Mouse (Mus musculus): ENCODE results near the gene Capn9. TPM values are rescaled to one million over a fixed set of nuclear protein-coding genes. Genes with fewer than 3 reads are reported as not detected.

The Capn9 gene
- polyA plus RNA-seq (2014; fragmentation: Nextera tagmentation; extraction: Ambion mirVana) = 0.08 TPM in 1 of 2 replicates, not detected in the other

DNA sequence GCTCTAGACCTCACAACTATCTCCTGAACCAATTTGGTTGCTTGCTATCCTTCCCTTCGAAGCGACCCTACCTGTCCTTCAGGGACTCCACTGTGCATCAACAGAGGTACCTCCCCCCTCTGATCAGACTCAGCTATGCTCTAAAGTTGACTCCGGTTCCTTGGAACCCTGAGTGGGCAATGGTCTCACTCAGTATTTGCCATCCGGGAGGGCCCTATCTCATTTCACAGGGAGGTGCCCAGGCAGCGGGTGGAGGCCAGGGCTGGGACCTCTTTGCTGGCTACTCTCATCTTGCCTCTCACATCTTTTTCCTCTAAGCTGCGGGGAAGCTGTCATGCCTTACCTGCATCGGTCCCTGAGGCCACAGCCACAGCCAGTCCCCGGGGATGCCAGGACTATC, at the start of gene Capn9:
Gene Capn9, plus strand, starts transcription at position 301 of the 400 bp plus-strand sequence.
- no peak for ATAC-seq (ENCODE audit: low FRiP score, low TSS enrichment)
- no peaks in the 10 kb centered on the region for H3K36me3 ChIP-seq (ENCODE audit: control insufficient read depth, insufficient read depth, low read length)
- H3K27ac ChIP-seq (ENCODE audit: low read depth, low read length) = no peak within 1 kb of the TSS
- no peaks in the 10 kb centered on the region for H3K27me3 ChIP-seq (ENCODE audit: control insufficient read depth, insufficient read depth, low read length)
- no peaks in the 10 kb centered on the region for H3K9me3 ChIP-seq (ENCODE audit: control insufficient read depth, low read length)
- peaks cover 3% of the 10 kb centered on the region; the same call in 1 of the 2 replicates for H3K4me1 ChIP-seq (ENCODE audit: control insufficient read depth, insufficient read depth, low read length)
- no peak within 1 kb of the TSS for H3K9ac ChIP-seq (ENCODE audit: low read depth, low read length)
- H3K4me2 ChIP-seq (replicated peaks; ENCODE audit: low read depth, low read length) = no peak within 1 kb of the TSS
- 86% methylated on average over 8 of the region's 8 CpGs for WGBS
- no peak within 1 kb of the TSS for H3K4me3 ChIP-seq (ENCODE audit: low read length)

DNA sequence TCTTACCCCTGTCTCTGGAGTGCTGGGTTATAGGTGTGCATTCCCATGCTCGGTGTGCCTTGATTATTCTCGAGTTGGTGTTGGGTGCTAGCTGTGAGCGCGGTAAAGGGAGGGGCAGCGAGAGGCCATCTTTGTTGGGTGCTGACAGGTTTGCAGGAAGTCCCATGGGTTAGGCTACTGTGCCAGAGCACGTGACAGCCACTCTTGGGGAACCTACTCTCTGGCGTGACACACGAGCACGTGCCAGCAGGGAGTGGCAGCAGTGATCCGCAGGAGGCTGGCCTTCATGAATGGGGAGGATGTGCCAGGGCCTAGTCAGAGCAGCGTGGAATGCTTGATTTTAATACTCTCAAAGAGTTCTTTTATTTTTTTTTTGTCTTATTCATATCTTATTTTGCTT, 49.6 kb upstream of the Capn9 start:
- 95% methylated on average over 11 of the region's 11 CpGs for whole genome bisulfite sequencing
- Histone ChIP-seq H3K4me3 (ENCODE audit: low read length) (no peak overlapping the region), H3K36me3 (ENCODE audit: control insufficient read depth, insufficient read depth, low read length) (peaks cover 45% of the 10 kb centered on the region), H3K9ac (ENCODE audit: low read depth, low read length) (no peak overlapping the region), H3K4me2 (replicated peaks; ENCODE audit: low read depth, low read length) (no peak overlapping the region), H3K9me3 (ENCODE audit: control insufficient read depth, low read length) (no peaks in the 10 kb centered on the region), H3K27ac (ENCODE audit: low read depth, low read length) (no peak overlapping the region), H3K4me1 (ENCODE audit: control insufficient read depth, insufficient read depth, low read length) (peaks cover 10% of the 10 kb centered on the region), H3K27me3 (ENCODE audit: control insufficient read depth, insufficient read depth, low read length) (no peaks in the 10 kb centered on the region)
- no peak for ATAC-seq (ENCODE audit: low FRiP score, low TSS enrichment)

DNA sequence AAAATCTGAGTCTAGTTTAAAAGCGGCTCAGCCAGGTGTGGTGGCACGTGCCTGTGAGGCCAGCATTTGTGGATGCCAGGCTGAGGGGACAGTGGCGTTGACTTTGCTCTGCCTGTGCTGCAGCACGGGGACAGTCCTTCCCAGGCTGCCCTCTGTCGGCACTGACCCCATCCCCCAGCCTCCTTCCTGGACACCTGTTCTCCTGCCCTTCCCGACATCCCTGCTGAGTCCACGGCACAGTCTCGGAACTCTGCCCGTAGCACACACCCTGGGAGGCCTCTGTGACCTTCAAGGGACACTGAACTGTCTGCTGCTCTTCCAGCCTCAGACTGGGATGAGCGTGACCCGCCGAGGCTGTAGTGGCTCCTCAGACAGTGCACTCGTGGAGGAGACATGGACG, 45.8 kb upstream of the Capn9 start:
- no peaks in the 10 kb centered on the region for H3K27me3 ChIP-seq (ENCODE audit: control insufficient read depth, insufficient read depth, low read length)
- H3K4me3 ChIP-seq (ENCODE audit: low read length) = no peak overlapping the region
- no peak for ATAC-seq (ENCODE audit: low FRiP score, low TSS enrichment)
- WGBS = 88% methylated on average over 14 of the region's 14 CpGs
- no peak overlapping the region for H3K27ac ChIP-seq (ENCODE audit: low read depth, low read length)
- H3K4me1 ChIP-seq (ENCODE audit: control insufficient read depth, insufficient read depth, low read length) = no peaks in the 10 kb centered on the region
- H3K9me3 ChIP-seq (ENCODE audit: control insufficient read depth, low read length) = no peaks in the 10 kb centered on the region
- H3K36me3 ChIP-seq (ENCODE audit: control insufficient read depth, insufficient read depth, low read length) = peaks cover 63% of the 10 kb centered on the region
- H3K9ac ChIP-seq (ENCODE audit: low read depth, low read length) = no peak overlapping the region
- H3K4me2 ChIP-seq (replicated peaks; ENCODE audit: low read depth, low read length) = no peak overlapping the region

DNA sequence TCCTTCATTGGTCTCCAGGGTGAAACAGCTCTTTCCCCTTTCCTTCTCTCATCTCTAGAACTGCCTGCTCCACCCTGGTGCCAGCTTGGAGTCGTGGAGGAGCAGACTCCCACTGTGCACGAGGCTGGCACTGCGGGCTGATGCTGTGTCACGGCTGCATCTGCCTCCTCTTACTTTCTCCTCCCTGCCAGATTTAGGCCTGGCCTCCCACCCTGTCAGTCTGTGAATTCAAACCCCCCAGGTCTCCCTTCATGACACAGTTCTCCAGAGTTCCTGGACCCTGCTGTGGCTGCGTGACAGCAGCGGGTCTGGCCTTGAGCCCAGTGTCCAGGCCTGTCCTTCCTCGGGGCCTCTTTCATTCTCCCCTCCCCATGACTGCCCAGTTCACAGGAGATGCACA, 45.4 kb upstream of the Capn9 start:
- Histone ChIP-seq H3K9ac (ENCODE audit: low read depth, low read length) (no peak overlapping the region), H3K27ac (ENCODE audit: low read depth, low read length) (no peak overlapping the region), H3K9me3 (ENCODE audit: control insufficient read depth, low read length) (no peaks in the 10 kb centered on the region), H3K4me2 (replicated peaks; ENCODE audit: low read depth, low read length) (no peak overlapping the region), H3K4me3 (ENCODE audit: low read length) (no peak overlapping the region), H3K36me3 (ENCODE audit: control insufficient read depth, insufficient read depth, low read length) (peaks cover 66% of the 10 kb centered on the region), H3K27me3 (ENCODE audit: control insufficient read depth, insufficient read depth, low read length) (no peaks in the 10 kb centered on the region), H3K4me1 (ENCODE audit: control insufficient read depth, insufficient read depth, low read length) (no peaks in the 10 kb centered on the region)
- WGBS = 92% methylated on average over 7 of the region's 7 CpGs
- ATAC-seq (ENCODE audit: low FRiP score, low TSS enrichment) = no peak

DNA sequence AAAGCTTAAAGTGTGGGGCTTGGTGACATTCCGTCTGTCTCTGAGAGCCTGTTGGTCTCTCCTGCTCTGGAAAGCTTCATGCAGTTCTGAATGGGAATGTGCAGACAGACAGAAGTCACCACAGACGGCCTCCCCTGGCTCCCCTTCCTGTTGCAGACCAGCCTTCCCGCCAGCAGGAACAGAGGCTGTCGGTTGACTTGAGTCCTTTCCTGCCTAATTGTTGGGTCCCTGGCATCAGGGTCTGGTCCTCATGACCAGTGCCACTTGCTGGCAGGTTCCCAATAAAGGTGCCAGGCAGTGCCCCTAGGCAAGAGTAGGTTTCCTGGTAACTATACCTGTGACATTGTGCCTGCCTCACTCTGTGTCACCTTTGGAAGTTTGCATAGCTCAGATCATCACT, 44.9 kb upstream of the Capn9 start:
- H3K4me1 ChIP-seq (ENCODE audit: control insufficient read depth, insufficient read depth, low read length) = no peaks in the 10 kb centered on the region
- peaks cover 66% of the 10 kb centered on the region for H3K36me3 ChIP-seq (ENCODE audit: control insufficient read depth, insufficient read depth, low read length)
- no peak overlapping the region for H3K9ac ChIP-seq (ENCODE audit: low read depth, low read length)
- H3K4me2 ChIP-seq (replicated peaks; ENCODE audit: low read depth, low read length) = no peak overlapping the region
- WGBS = 85% methylated on average over 4 of the region's 4 CpGs
- H3K27ac ChIP-seq (ENCODE audit: low read depth, low read length) = no peak overlapping the region
- H3K27me3 ChIP-seq (ENCODE audit: control insufficient read depth, insufficient read depth, low read length) = no peaks in the 10 kb centered on the region
- H3K9me3 ChIP-seq (ENCODE audit: control insufficient read depth, low read length) = no peaks in the 10 kb centered on the region
- H3K4me3 ChIP-seq (ENCODE audit: low read length) = no peak overlapping the region
- ATAC-seq (ENCODE audit: low FRiP score, low TSS enrichment) = no peak

DNA sequence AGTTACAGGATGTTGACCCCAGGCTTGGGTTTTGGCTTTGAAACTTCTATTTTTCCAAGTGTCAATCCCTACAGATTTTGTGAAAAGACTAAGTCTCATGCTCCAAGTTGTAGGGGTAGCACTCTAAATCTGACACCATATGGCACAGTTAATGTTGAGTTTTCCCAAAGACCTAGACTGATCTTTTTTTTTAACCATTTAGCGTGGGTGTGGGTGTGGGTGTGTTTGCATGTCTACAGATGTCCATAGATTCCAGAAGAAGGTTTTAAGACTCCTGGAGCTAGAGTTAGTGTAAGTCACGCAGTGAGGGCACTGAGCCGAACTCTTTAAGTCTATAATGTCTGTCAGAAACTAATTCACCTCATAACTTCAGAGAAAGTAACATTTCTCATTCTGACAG, 43.3 kb upstream of the Capn9 start:
- Histone ChIP-seq H3K9me3 (ENCODE audit: control insufficient read depth, low read length) (no peaks in the 10 kb centered on the region), H3K9ac (ENCODE audit: low read depth, low read length) (no peak overlapping the region), H3K4me3 (ENCODE audit: low read length) (no peak overlapping the region), H3K36me3 (ENCODE audit: control insufficient read depth, insufficient read depth, low read length) (peaks cover 57% of the 10 kb centered on the region), H3K4me2 (replicated peaks; ENCODE audit: low read depth, low read length) (no peak overlapping the region), H3K27me3 (ENCODE audit: control insufficient read depth, insufficient read depth, low read length) (no peaks in the 10 kb centered on the region), H3K4me1 (ENCODE audit: control insufficient read depth, insufficient read depth, low read length) (no peaks in the 10 kb centered on the region), H3K27ac (ENCODE audit: low read depth, low read length) (no peak overlapping the region)
- ATAC-seq (ENCODE audit: low FRiP score, low TSS enrichment) = no peak
- 80% methylated on average over 3 of the region's 3 CpGs for WGBS

DNA sequence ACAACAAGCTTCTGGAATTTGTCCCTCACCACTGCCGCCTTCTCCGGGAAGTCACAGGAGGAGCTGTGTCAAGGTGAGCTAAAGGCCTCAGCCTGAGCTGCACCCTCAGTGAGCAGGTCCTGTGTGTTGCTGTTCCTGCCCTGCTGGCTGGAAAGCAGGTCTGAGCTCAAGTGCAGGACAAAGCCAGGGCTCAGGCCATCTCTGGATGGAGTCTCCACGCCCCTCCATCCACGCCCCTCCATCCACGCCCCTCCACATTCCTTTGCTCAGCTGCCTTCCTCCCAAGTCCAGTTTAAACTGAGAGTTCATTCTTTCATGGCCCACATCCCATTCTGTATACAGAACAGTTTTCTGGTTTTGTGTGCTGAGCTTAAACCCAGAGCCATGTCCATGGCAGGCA, 40.5 kb upstream of the Capn9 start:
- Histone ChIP-seq H3K9me3 (ENCODE audit: control insufficient read depth, low read length) (no peaks in the 10 kb centered on the region), H3K36me3 (ENCODE audit: control insufficient read depth, insufficient read depth, low read length) (peaks cover 64% of the 10 kb centered on the region), H3K27ac (ENCODE audit: low read depth, low read length) (no peak overlapping the region), H3K9ac (ENCODE audit: low read depth, low read length) (no peak overlapping the region), H3K27me3 (ENCODE audit: control insufficient read depth, insufficient read depth, low read length) (no peaks in the 10 kb centered on the region), H3K4me1 (ENCODE audit: control insufficient read depth, insufficient read depth, low read length) (no peaks in the 10 kb centered on the region), H3K4me2 (replicated peaks; ENCODE audit: low read depth, low read length) (no peak overlapping the region), H3K4me3 (ENCODE audit: low read length) (no peak overlapping the region)
- 90% methylated on average over 5 of the region's 5 CpGs for WGBS
- ATAC-seq (ENCODE audit: low FRiP score, low TSS enrichment) = no peak

DNA sequence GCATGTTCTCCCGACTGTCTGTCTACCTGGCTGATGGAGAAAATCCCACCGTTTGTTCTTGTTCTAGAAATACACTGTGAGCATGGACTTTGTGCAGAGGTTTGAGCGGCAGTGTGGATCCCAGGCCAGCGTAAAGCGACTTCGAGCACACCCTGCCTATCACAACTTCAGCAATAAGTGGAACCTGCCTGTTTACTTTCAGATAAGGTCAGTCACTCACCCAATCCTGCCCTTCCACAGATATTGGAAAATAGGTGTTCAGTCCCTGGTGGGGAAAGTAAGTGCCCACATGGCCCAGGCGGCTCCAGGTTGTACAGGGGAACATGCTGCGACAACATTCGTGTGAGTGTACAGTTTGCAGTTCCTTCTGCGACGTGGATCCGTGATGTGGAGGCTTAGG, 35.0 kb upstream of the Capn9 start:
- Histone ChIP-seq H3K9me3 (ENCODE audit: control insufficient read depth, low read length) (no peaks in the 10 kb centered on the region), H3K9ac (ENCODE audit: low read depth, low read length) (no peak overlapping the region), H3K27me3 (ENCODE audit: control insufficient read depth, insufficient read depth, low read length) (no peaks in the 10 kb centered on the region), H3K4me3 (ENCODE audit: low read length) (no peak overlapping the region), H3K4me2 (replicated peaks; ENCODE audit: low read depth, low read length) (no peak overlapping the region), H3K4me1 (ENCODE audit: control insufficient read depth, insufficient read depth, low read length) (no peaks in the 10 kb centered on the region), H3K36me3 (ENCODE audit: control insufficient read depth, insufficient read depth, low read length) (peaks cover 88% of the 10 kb centered on the region), H3K27ac (ENCODE audit: low read depth, low read length) (no peak overlapping the region)
- no peak for ATAC-seq (ENCODE audit: low FRiP score, low TSS enrichment)
- WGBS = 95% methylated on average over 12 of the region's 12 CpGs

DNA sequence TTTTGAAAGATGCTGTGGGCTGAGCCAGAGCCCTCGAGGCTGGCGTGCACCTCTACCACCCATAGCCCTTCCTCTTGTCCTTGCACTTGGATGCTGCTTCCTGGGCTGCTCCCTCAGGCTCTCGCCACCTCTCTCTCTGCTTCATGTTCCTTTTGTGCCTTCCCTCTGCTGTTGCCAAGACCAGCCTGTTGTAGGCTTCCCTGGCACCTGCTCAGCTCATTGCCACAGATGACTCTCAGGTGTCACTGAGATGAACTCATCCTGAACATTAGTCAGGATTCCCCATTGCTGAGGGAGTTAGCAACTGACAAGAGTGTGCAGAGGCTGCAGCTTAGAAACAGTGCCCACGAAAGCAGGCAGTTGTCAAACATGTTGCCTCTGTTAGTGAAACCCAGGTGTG, 33.9 kb upstream of the Capn9 start:
- no peak overlapping the region for H3K9ac ChIP-seq (ENCODE audit: low read depth, low read length)
- H3K4me1 ChIP-seq (ENCODE audit: control insufficient read depth, insufficient read depth, low read length) = no peaks in the 10 kb centered on the region
- no peak overlapping the region for H3K27ac ChIP-seq (ENCODE audit: low read depth, low read length)
- ATAC-seq (ENCODE audit: low FRiP score, low TSS enrichment) = no peak
- WGBS = 87% methylated on average over 4 of the region's 4 CpGs
- no peaks in the 10 kb centered on the region for H3K9me3 ChIP-seq (ENCODE audit: control insufficient read depth, low read length)
- H3K36me3 ChIP-seq (ENCODE audit: control insufficient read depth, insufficient read depth, low read length) = peaks cover 89% of the 10 kb centered on the region
- H3K4me3 ChIP-seq (ENCODE audit: low read length) = no peak overlapping the region
- no peak overlapping the region for H3K4me2 ChIP-seq (replicated peaks; ENCODE audit: low read depth, low read length)
- H3K27me3 ChIP-seq (ENCODE audit: control insufficient read depth, insufficient read depth, low read length) = no peaks in the 10 kb centered on the region

DNA sequence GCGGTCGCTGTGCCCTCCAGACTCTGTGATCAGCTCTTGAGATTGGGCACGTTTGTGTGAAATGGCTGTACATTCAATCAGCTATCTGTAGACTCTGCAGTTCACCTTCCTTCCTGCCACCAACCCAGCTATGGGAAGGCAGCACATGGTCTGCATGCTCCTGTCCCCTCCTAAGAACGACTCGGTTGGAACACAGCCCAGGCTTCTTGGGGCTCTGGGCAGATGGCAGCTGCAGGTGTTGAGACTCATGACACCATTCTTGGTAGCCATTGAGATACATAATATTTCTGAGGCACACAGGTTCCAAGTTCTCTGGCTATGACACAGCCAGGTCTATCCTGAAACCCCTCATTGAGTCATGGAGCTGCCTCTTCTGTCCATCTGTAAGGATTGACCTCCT, 32.6 kb upstream of the Capn9 start:
- 98% methylated on average over 5 of the region's 5 CpGs for WGBS
- ATAC-seq (ENCODE audit: low FRiP score, low TSS enrichment) = no peak

More for the DNA sequence above, 32.6 kb upstream of the Capn9 start:
- no peak overlapping the region for H3K9ac ChIP-seq (ENCODE audit: low read depth, low read length)
- peaks cover 89% of the 10 kb centered on the region for H3K36me3 ChIP-seq (ENCODE audit: control insufficient read depth, insufficient read depth, low read length)
- H3K27ac ChIP-seq (ENCODE audit: low read depth, low read length) = no peak overlapping the region
- no peaks in the 10 kb centered on the region for H3K9me3 ChIP-seq (ENCODE audit: control insufficient read depth, low read length)
- H3K27me3 ChIP-seq (ENCODE audit: control insufficient read depth, insufficient read depth, low read length) = no peaks in the 10 kb centered on the region
- H3K4me3 ChIP-seq (ENCODE audit: low read length) = no peak overlapping the region
- H3K4me2 ChIP-seq (replicated peaks; ENCODE audit: low read depth, low read length) = no peak overlapping the region
- no peaks in the 10 kb centered on the region for H3K4me1 ChIP-seq (ENCODE audit: control insufficient read depth, insufficient read depth, low read length)
